Mouse (Mus musculus) midbrain, embryonic 12.5 days (tissue): ENCODE measurements around the gene Prpf3. TPM values are rescaled to one million over a fixed set of nuclear protein-coding genes. Genes with fewer than 3 reads are reported as not detected.

ENCODE experiments used
- ATAC-seq: fragments of 200-750 bp; cut with Nextera tagmentation; 2 replicates; pipeline ENCODE4 v1.8.0; 2017; ENCODE audit warnings: low read depth, moderate TSS enrichment, moderate library complexity; ENCODE audit not compliant: low FRiP score
- H3K27ac ChIP-seq: fragments of 300-500 bp; sonication (generic); replicated peaks from 2 replicates; pipeline ENCODE4 v1.5.1; 2016; ENCODE audit warnings: mild to moderate bottlenecking
- H3K27me3 ChIP-seq: fragments of 300-500 bp; sonication (generic); 2 replicates; pipeline ENCODE4 v1.6.1; 2016; ENCODE audit warnings: mild to moderate bottlenecking
- H3K36me3 ChIP-seq: fragments of 300-500 bp; sonication (generic); 2 replicates; pipeline ENCODE4 v1.6.1; 2016
- H3K4me1 ChIP-seq: fragments of 300-500 bp; sonication (generic); 2 replicates; pipeline ENCODE4 v1.6.1; 2016
- H3K4me2 ChIP-seq: fragments of 300-500 bp; sonication (generic); replicated peaks from 2 replicates; pipeline ENCODE4 v1.6.1; 2016; ENCODE audit warnings: mild to moderate bottlenecking, moderate library complexity
- H3K4me3 ChIP-seq: fragments of 300-500 bp; sonication (generic); 2 replicates; pipeline ENCODE4 v1.5.1; 2016; ENCODE audit warnings: mild to moderate bottlenecking
- H3K9ac ChIP-seq: fragments of 300-500 bp; sonication (generic); replicated peaks from 2 replicates; pipeline ENCODE4 v1.6.1; 2016; ENCODE audit warnings: mild to moderate bottlenecking, moderate library complexity
- H3K9me3 ChIP-seq: fragments of 300-500 bp; sonication (generic); 2 replicates; pipeline ENCODE4 v1.6.1; 2016; ENCODE audit warnings: mild to moderate bottlenecking
- WGBS: fragments of 180-500 bp; shearing (Covaris S2); methylation state at CpG from one replicate; pipeline ENCODE4 v1.1.7; 2016; 5-methylcytosine and 5-hydroxymethylcytosine counted together
- polyA plus RNA-seq: library from polyadenylated mRNA; unstranded; fragments of >200 nt; fragmentation: Nextera tagmentation; extraction: Ambion mirVana; gene quantifications from 2 replicates; pipeline ENCODE4 v1.2.1, GENCODE M21; 2016

Gene Prpf3
- polyA plus RNA-seq, 1 experiment from 2014 or later: 61.1 TPM

- Histone ChIP-seq H3K4me1 (peaks cover 18% of the 10 kb centered on the region), H3K4me2 (peak overlapping the region; percentile 49), H3K9me3 (no peaks in the 10 kb centered on the region), H3K27ac (peak overlapping the region; percentile 36; the same call in 1 of the 2 replicates), H3K36me3 (peaks cover 3% of the 10 kb centered on the region; the same call in 1 of the 2 replicates), H3K9ac (no peak overlapping the region; the same call in 1 of the 2 replicates), H3K27me3 (peaks cover 18% of the 10 kb centered on the region), H3K4me3 (peak overlapping the region; percentile 71)
- 31% methylated on average over 7 of the region's 7 CpGs for WGBS
- 0 out of 2 replicates have a peak, but pooled peaks have one; percentile 3 for ATAC-seq
These were observed 37.4 kb upstream of the Prpf3 start for GRCm38 (mm10) chr3:95893126-95893525.

- 0 out of 2 replicates have a peak overlapping the region, but pooled peaks have one; percentile 8 for H3K9ac ChIP-seq
- no peak for ATAC-seq
- peak overlapping the region; percentile 6; the same call in 1 of the 2 replicates for H3K4me2 ChIP-seq
- 35% methylated on average over 11 of the region's 11 CpGs for WGBS
- H3K4me3 ChIP-seq: no peak overlapping the region
- no peaks in the 10 kb centered on the region for H3K9me3 ChIP-seq
- no peaks in the 10 kb centered on the region for H3K36me3 ChIP-seq
- H3K4me1 ChIP-seq: peaks cover 18% of the 10 kb centered on the region
- peaks cover 18% of the 10 kb centered on the region for H3K27me3 ChIP-seq
- H3K27ac ChIP-seq: no peak overlapping the region
These were observed 36.7 kb upstream of the Prpf3 start for GRCm38 (mm10) chr3:95892066-95893052.

DNA sequence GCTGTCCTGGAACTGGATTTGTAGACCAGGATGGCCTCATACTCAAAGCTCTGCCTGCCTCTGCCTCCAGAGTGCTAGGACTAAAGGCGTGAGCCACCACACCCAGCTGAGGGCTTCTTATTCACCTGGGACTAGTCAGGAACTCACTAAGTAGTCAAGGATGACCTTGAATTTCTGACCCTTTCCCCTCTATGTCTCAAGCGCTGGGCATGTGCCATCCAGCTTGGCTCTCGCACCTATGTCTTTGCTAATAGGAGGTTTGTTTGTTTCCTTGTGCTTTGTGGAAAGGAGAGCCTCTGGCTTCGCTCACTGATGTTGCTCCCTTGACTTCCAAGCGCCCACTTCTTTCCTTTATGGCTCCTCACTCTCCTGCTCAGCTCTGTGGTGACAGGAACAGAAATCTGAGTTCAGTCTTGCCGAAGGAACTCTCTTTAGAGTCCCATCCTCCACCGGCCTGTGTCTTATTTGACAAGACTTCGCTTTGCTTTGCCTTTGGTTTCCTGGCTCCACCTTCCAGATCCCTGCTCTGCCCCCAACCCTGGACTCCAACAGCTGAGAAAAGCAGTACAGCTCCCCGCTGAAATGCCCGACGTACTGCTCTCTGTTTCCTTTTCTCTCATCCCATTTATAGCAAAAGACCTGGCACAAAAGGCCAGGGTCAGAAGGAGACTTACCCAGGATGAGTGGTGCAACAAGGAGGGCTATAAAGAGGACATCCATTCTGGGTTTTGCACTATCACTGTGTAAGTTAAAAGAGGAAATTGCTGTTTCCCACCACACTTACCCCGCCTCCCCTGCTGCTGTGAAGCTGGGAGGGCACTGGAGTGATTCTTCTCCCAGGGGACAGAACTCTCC, 35.8 kb upstream of the Prpf3 start, which contains the start of gene BC028528:
Gene BC028528 (minus strand): TSS at position 795 of the 855 bp plus-strand sequence.
- Histone ChIP-seq H3K9ac (peak within 1 kb of the TSS; percentile 8; the same call in 1 of the 2 replicates), H3K27me3 (peaks cover 18% of the 10 kb centered on the region), H3K4me2 (peak within 1 kb of the TSS; percentile 6; the same call in 1 of the 2 replicates), H3K9me3 (no peaks in the 10 kb centered on the region), H3K4me3 (no peak within 1 kb of the TSS), H3K27ac (no peak within 1 kb of the TSS), H3K4me1 (peaks cover 18% of the 10 kb centered on the region), H3K36me3 (no peaks in the 10 kb centered on the region)
- ATAC-seq: no peak
- WGBS: 28% methylated on average over 12 of the region's 12 CpGs

DNA sequence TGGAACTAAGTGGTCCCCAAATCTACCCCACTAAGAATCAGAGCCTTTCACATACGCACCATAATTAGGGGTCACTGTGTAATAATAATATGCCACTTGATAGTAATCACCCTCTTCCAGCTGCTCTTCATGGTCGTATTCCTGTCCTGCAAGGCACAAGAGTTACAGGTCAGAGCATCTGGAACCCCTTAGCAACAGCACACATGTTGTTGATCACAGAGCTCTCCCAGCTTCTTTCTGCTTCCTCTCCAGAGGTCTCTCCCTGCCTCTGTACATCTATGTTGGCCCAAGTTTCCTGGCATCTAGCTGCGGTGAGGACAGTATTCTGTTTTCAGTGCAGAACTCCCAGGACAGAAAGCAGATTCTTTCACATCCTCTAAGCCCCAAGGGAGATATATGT, 34.0 kb upstream of the Prpf3 start:
- H3K36me3 ChIP-seq: no peaks in the 10 kb centered on the region
- no peak overlapping the region for H3K4me3 ChIP-seq
- no peak overlapping the region for H3K27ac ChIP-seq
- ATAC-seq: no peak
- 81% methylated on average over 3 of the region's 3 CpGs for WGBS
- peaks cover 22% of the 10 kb centered on the region for H3K27me3 ChIP-seq
- H3K9me3 ChIP-seq: no peaks in the 10 kb centered on the region
- H3K4me2 ChIP-seq: no peak overlapping the region
- no peak overlapping the region for H3K9ac ChIP-seq
- H3K4me1 ChIP-seq: peaks cover 13% of the 10 kb centered on the region

DNA sequence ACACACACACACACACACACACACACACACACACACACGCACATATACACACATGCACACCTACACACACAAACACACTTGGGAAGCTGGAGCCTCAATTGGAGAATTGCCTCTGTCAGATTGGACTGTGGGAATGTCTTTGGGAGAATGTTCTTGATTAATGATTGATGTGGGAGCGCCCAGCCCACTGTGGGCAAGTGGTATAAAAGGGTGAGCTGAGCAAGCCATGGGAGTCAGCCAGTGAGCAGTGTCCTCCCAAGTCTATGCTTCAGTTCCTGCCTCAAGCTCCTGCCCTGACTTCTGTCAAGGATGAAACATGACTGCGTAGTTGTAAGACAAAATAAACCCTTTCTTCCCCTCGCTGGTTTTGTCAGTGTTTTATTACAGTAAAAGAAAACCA, 31.9 kb upstream of the Prpf3 start:
- H3K27me3 ChIP-seq: peaks cover 20% of the 10 kb centered on the region
- no peak for ATAC-seq
- WGBS: 90% methylated on average over 4 of the region's 4 CpGs
- H3K4me1 ChIP-seq: peaks cover 11% of the 10 kb centered on the region; the same call in 1 of the 2 replicates
- no peaks in the 10 kb centered on the region for H3K9me3 ChIP-seq
- no peak overlapping the region for H3K9ac ChIP-seq
- no peak overlapping the region for H3K27ac ChIP-seq
- no peak overlapping the region for H3K4me3 ChIP-seq
- H3K4me2 ChIP-seq: no peak overlapping the region
- H3K36me3 ChIP-seq: no peaks in the 10 kb centered on the region

- no peak overlapping the region for H3K4me3 ChIP-seq
- H3K36me3 ChIP-seq: no peaks in the 10 kb centered on the region
- peaks cover 16% of the 10 kb centered on the region for H3K4me1 ChIP-seq
- no peak overlapping the region for H3K27ac ChIP-seq
- H3K4me2 ChIP-seq: no peak overlapping the region
- H3K27me3 ChIP-seq: peaks cover 8% of the 10 kb centered on the region; the same call in 1 of the 2 replicates
- 84% methylated on average over 5 of the region's 5 CpGs for WGBS
- H3K9me3 ChIP-seq: no peaks in the 10 kb centered on the region
- H3K9ac ChIP-seq: no peak overlapping the region
- ATAC-seq: no peak
These were observed 28.7 kb upstream of the Prpf3 start for GRCm38 (mm10) chr3:95884400-95884799.

DNA sequence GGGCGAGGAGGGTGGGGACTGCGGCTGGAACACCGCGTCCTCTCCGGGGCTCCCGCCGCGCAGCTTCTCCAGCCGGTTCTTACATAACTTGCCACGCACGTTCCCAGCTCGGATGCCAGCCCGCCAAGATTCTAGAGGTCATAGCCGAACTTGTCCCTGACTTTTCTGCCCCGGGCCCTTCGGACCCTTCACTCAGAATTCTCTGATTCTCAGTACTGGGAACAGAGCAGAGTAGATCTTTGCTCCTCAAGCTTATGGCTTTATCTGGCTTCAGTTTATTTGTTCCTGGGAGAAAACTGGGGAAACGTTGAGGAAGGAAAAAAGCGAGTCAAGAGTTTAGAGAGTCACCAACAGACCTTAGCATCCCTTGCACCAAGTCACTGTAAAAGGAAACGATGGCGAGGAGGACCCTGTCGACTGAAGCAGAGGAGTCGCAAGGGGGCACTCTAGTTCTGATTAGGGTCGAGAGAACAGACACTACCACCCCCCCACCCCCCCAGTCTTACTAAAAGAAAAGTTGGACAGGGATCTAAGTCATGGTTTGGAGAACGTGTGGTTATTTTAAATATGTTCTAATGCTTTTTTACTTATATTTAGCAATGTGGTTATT, 27.2 kb upstream of the Prpf3 start:
- Histone ChIP-seq H3K27me3 (peaks cover 8% of the 10 kb centered on the region; the same call in 1 of the 2 replicates), H3K27ac (no peak overlapping the region), H3K9me3 (no peaks in the 10 kb centered on the region), H3K4me2 (peak overlapping the region; percentile 98), H3K36me3 (no peaks in the 10 kb centered on the region), H3K4me1 (peaks cover 16% of the 10 kb centered on the region), H3K9ac (peak overlapping the region; percentile 50), H3K4me3 (peak overlapping the region; percentile 57)
- no peak for ATAC-seq
- WGBS: 3% methylated on average over 24 of the region's 24 CpGs

DNA sequence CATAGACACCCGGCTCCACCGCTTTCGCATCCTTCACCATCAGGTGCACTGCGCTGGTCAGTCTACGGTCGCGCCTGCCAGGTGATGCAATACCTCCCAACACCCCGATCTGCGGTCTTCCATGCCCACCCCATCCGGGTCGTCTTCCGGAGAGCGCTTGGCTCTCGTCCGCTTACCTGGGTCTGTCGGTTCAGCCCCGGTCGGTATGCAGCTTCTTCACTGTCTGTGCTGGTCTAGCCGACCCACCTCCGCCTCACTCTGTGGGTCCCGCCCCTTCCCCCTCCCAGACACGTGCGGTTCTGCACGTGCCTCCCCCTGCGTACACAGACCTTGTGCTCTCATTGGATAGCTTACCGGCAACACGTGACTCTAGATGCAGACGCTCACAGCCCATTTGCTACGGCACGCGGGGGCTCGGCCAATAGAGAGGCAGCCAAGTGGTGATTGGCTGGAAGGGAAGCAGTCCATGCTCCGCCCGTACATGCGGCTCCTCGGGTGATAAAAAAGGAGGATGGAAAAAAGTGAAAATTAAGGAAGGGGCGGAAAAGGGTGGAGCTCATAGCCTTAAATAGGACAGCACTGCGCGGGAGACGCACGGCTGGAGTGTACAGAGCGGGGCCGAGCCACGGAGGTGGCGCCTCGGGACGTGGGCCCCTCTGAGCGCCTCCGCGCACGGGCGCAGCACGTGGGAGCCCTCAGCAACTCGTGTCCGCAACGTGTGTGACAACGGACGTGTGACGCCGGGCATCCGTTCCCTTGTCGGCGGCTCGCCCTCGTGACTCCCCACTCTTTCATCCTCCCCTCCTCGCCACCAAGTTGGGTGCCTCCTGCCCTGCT, 26.5 kb upstream of the Prpf3 start, which contains the start of gene Ciart:
Gene Ciart (minus strand): TSS at position 273 of the 837 bp plus-strand sequence.
- Histone ChIP-seq H3K36me3 (no peaks in the 10 kb centered on the region), H3K27ac (no peak within 1 kb of the TSS), H3K4me3 (peak within 1 kb of the TSS; percentile 57), H3K4me2 (peak within 1 kb of the TSS; percentile 98), H3K4me1 (peaks cover 16% of the 10 kb centered on the region), H3K9me3 (no peaks in the 10 kb centered on the region), H3K9ac (peak within 1 kb of the TSS; percentile 51), H3K27me3 (peaks cover 8% of the 10 kb centered on the region; the same call in 1 of the 2 replicates)
- peak; percentile 100 for ATAC-seq
- under 1% methylated on average over 64 of the region's 66 CpGs for WGBS

- ATAC-seq: no peak
- H3K9me3 ChIP-seq: no peaks in the 10 kb centered on the region
These were observed 23.4 kb upstream of the Prpf3 start for GRCm38 (mm10) chr3:95879063-95879462.

DNA sequence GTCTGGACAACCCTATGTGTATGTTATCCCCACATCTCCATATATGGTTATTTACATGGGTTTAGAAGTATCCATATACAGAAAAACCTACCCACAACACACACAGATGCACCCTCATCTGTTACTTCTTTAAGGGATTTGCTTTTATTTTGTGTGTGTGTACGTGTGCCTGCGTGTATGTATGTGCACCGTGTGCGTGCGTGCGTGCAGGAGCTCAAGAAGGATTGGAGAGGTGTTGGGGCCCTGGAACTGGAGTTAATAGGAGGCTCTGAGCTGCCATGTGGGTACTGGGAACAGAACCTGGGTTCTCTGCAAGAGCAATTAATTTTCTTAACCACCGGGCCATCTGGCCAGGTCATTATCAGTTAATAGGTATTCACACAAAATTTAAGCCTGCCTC, 16.4 kb upstream of the Prpf3 start:
- Histone ChIP-seq H3K4me3 (peak overlapping the region; percentile 62), H3K27me3 (no peaks in the 10 kb centered on the region), H3K4me2 (peak overlapping the region; percentile 71), H3K36me3 (peaks cover 21% of the 10 kb centered on the region), H3K4me1 (peaks cover 16% of the 10 kb centered on the region), H3K27ac (no peak overlapping the region), H3K9ac (peak overlapping the region; percentile 79), H3K9me3 (no peaks in the 10 kb centered on the region)
- WGBS: 88% methylated on average over 7 of the region's 7 CpGs
- no peak for ATAC-seq

More at GRCm38 (mm10) chr3:95879063-95879462, 23.4 kb upstream of the Prpf3 start:
- no peaks in the 10 kb centered on the region for H3K36me3 ChIP-seq
- WGBS: 89% methylated on average over 4 of the region's 4 CpGs
- no peak overlapping the region for H3K4me2 ChIP-seq
- H3K9ac ChIP-seq: no peak overlapping the region
- H3K4me1 ChIP-seq: peaks cover 16% of the 10 kb centered on the region
- peaks cover 4% of the 10 kb centered on the region; the same call in 1 of the 2 replicates for H3K27me3 ChIP-seq
- H3K27ac ChIP-seq: no peak overlapping the region
- H3K4me3 ChIP-seq: no peak overlapping the region
